Mouse (Mus musculus) olfactory bulb, adult 2 months (tissue): ENCODE measurements around the gene 1190002N15Rik.

Source experiments
- CTCF ChIP-seq: fragments of 200-500 bp; IDR thresholded peaks from 2 replicates; pipeline ENCODE4 v1.5.1; 2012; ENCODE audit warnings: low read depth, mild to moderate bottlenecking, low read length, moderate library complexity; ENCODE audit not compliant: insufficient read depth
- POLR2A ChIP-seq: fragments of 200-500 bp; IDR thresholded peaks from 2 replicates; pipeline ENCODE4 v1.6.1; 2012; ENCODE audit warnings: mild to moderate bottlenecking, low read depth, low read length, moderate library complexity; ENCODE audit not compliant: insufficient read depth

DNA sequence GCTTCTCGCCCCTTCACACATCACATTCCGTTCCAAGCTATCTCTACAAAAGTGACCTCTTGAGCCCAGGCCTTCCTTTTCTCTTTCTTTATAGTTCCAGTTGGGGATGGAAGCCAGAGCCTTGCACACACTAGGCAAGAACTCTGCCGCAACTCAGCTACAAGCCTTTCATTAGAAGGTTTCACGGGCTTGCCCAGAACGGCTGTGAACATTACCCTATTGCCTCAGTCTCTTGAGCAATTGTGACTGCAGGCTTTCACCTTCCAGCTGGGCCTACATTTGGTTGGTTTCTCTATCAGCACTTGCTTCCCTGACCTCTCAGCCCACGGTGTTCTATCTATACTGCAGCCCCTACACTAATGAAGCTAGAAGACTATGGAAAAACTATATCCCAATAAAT is 58.9 kb downstream of the 1190002N15Rik start:
- TF ChIP-seq POLR2A = no peak
- no peak for TF ChIP-seq CTCF
